Mouse (Mus musculus) heart, postnatal 0 days (tissue): ENCODE results near the gene Arhgef25.

ENCODE experiments used
- CTCF ChIP-seq: IDR thresholded peaks from 2 replicates; pipeline ENCODE4 v1.5.1; 2016; ENCODE audit warnings: antibody characterized with exemption, control low read depth, low read depth
- EP300 ChIP-seq: IDR thresholded peaks from 2 replicates; pipeline ENCODE4 v1.6.1; 2016; ENCODE audit warnings: antibody characterized with exemption, low read depth

GRCm38 (mm10) chr10:127141500-127141899 lies 48.4 kb downstream of the Arhgef25 start:
- TF ChIP-seq EP300 (no peak), CTCF (no peak)
